Mouse (Mus musculus): Measurements from ENCODE around the gene Uck2.

Gene Uck2

DNA sequence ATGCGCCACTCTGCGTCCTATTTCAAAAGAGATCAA is at the start of gene Uck2:
Gene Uck2, minus strand, starts transcription at position 1 of the 36 bp plus-strand sequence.
- DNase-seq (ENCODE audit: low read depth, low spot score) = no peak

DNA sequence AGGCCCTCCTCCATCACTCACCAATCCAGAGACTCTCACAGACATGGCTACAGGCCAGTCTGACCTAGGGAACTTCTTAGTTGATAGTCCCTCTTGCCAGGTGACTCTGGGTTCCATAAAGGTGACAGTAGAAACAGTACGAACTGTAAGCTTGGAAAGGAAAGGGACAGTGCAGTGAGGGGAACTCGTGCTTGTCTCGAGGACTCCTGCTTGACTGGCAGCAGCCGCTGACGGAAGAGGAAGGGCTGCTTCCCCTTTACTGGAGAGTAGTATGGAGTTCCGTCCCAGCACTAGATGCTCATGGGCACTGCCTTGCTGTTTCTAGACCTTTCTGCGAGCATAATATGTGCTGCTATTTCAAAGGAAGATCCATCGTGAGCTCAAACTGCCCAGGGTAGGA is 46.0 kb upstream of the Uck2 start:
- DNase-seq (ENCODE audit: low read depth, low spot score) = no peak

DNA sequence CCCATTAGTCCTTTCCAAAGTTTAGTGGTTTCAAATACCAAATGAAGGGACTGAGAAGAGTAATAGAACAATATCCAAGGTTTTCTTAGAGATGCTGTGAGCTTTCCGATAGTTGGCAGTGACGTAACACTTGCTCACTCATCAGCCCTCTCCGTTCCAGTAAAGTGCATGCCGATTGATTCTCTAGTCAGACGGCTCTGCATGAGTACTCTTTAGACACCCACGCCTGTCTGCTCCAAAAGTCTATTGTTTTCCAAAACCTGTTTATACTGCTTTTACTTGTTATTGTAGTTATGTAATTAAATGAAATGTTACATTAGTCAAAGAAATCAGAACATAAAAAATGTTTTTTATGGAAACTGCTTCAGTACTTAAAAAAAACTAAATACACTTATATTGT is 43.7 kb upstream of the Uck2 start:
- DNase-seq (ENCODE audit: low read depth, low spot score) = peak; percentile 28

DNA sequence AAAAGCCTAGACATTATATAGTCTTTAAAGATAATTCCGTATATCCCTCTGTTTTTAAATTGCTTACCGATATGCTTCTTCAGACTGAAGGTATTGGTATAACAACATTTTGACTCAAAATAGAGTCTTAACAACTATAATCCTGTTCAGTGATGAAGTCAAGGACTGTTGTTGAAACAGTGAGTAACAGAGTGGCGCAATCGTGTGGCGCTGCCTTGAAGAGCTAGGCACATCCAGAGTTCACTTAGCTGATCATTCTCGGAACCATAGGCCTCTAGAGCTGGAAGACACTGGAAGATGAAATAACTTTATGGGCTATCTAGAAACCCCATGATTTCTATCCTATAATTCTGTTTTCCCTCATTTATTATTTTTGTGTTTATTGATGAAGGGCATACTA is 36.6 kb upstream of the Uck2 start:
- no peak for DNase-seq (ENCODE audit: low read depth, low spot score)

DNA sequence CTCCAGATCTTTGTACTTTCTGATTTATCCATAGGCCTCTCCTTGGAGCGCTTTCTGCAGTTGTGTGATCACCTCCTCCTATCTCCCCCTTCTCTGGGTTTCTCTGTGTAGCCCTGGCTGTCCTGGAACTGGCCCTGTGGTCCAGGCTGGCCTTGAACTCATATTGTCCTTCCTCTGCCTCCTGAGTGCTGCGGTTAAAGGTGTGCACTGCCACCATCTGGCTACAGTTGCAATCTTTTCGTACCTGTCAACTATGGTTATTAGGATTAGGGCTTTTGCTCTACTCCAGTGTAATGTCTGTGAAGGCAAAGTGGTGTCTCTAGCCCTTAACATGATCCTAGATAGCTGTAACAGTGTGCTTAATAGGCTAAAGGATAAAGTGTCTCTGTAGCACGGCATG is 28.1 kb upstream of the Uck2 start:
- DNase-seq (ENCODE audit: low read depth, low spot score) = no peak

DNA sequence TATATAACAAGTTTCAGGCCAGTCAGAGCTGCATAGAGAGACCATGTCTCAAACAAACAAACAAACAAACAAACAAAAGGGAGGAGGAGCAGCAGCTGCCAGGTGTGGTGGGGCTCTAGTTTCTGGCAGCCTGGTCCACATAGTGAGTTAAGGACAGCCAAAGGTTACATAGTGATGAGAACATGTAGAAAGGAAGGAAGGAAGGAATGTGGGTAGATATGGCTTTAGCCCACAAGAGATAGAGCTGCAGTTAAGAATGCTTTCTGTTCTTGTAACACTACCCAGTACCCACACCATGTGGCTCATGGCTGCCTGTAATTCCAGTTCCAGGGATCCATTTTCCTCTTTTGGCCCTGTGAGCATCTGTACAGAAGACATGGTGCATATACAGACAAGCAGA is 27.2 kb upstream of the Uck2 start:
- DNase-seq (ENCODE audit: low read depth, low spot score) = no peak

DNA sequence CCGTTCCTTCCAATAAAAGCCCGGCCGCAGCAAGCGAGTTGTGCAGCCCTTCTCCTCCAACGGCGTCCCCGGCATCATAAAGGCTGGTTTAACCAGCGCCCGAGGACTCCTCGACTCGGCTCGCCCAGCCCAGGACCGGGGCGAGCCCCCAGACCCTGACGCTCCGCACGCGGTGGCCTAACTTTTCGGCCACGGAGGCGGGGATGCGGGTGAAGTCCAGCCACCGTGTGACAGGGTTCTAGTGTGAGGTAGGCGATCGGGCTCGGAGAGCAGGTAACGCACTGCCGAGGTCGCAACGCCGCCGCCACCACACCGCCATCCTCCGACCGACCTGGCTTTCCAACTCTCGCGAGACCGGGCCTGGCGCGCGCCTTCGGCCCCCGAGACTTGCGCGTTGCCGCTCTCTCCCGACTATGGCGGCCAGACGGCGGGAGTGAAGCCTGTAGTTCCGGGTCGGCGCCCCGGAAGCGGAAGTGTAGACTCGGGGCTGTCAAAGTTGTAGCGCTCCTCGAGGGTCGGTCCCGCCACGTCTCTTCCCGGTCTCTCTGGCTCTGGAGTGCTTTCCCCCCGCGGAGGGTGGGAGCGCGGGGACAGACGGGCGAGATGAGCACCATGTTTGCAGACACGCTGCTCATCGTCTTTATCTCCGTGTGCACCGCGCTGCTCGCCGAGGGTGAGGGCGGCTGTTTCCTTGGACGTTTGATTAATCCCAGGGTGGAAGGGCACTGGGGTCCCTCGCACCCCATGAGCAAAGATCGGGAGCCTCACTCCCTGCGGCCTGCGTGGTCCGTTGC is 23.3 kb upstream of the Uck2 start, which contains the start of gene Tmco1:
Gene Tmco1, plus strand, starts transcription at position 118 of the 794 bp plus-strand sequence.
- peak; percentile 97 for DNase-seq (ENCODE audit: low read depth, low spot score)

DNA sequence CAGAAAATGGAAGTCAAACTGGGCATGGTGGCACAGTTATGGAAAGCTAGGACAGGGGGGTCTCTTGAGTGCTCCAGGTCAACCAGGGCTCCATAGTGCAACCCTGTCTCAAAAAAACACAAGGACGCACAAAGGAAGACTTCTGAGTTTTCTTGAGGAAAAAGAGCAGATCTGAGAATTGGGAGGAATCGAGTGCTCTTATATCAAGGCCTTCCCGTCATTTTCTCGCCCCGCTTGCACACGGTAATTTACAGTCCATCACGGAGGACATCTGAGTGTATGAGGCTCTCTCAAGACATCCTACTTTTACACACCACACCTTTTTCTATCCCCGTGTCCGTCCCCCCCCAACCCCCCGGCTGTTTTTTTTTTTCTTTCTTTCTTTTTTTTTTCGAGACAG is 22.6 kb upstream of the Uck2 start:
- DNase-seq (ENCODE audit: low read depth, low spot score) = peak; percentile 17

DNA sequence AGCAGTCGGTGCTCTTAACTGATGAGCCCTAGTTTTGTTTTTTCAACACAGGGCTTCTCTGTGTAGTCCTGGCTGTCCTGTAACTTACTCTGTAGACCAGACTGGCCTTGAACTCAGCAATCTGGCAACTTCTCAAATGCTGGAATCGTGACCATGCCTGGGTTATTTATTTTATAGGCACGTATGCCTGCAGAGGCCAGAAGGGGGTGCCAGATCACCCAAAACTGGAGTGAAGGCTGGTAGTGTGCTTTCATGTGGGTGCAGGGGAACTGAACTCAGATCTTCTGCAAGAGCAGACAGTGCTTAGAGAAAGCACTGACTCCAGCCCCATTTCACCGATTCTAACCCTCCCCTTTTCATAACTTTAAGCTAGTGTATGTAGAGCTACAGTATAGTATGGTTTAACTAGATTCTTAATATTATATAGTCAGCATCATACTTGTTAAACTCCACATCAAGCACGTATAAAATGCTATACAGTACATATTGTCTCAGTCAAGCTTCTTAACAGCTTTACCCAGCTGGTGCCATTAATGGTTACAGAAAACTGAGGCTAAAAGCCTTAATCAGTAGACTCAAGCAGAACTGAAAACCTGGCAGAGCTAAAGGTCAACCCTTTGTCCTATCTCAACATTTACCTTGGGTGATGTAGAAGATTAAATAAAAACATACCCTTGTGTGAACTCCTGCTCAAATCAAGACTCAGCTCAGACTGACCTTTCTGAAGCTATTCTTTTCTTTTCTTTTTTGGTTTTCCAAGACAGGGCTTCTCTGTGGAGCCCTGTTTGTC is 21.5 kb upstream of the Uck2 start:
- DNase-seq (ENCODE audit: low read depth, low spot score) = peak; percentile 63

DNA sequence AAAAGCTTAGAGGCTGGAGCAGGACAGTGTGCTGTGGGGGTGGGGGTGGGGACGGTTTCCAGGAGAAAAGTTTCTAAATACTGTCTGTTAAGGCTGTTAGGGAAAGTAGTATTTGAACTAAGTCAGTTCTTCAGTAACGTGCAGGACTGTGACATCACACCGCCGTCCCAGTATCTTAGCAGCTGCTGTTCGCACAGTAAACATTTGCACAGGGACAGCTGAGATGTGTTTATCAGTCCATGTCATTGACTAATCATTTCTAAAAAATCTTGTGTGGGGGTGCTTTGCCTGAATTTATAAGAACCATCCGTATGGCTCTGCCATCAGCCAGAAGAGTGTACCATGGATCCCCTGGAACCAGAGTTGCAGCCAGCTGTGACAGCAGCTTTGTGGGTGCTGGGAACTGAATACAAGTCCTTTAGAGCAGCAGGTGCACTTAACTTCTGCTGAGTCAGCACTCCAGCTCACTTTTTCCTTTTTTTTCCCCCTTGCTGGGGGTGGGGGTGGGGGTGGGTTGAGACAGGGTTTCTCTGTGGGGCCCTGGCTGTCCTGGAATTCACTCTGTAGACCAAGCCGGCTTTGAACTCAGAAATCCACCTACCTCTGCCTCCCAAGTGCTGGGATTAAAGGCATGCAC is 20.5 kb upstream of the Uck2 start:
- no peak for DNase-seq (ENCODE audit: low read depth, low spot score)

DNA sequence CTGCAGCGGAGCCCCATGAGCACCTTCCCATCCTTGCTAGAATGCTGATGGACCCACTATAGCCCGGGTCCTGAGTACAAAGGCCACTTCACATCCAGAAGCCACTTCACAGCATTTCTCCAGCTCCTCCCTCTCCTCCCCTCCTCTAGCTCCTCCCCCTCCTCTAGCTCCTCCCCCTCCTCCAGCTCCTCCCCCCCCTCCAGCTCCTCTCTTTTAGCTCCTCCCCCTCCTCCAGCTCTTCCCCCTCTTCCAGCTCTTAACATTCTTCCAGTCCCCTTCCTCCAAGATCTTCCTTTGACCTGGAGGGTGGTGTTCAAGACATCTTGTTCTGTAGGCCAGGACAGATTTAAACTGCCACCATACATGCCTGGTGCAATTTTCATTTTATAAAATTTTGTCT is 15.0 kb upstream of the Uck2 start:
- DNase-seq (ENCODE audit: low read depth, low spot score) = no peak

DNA sequence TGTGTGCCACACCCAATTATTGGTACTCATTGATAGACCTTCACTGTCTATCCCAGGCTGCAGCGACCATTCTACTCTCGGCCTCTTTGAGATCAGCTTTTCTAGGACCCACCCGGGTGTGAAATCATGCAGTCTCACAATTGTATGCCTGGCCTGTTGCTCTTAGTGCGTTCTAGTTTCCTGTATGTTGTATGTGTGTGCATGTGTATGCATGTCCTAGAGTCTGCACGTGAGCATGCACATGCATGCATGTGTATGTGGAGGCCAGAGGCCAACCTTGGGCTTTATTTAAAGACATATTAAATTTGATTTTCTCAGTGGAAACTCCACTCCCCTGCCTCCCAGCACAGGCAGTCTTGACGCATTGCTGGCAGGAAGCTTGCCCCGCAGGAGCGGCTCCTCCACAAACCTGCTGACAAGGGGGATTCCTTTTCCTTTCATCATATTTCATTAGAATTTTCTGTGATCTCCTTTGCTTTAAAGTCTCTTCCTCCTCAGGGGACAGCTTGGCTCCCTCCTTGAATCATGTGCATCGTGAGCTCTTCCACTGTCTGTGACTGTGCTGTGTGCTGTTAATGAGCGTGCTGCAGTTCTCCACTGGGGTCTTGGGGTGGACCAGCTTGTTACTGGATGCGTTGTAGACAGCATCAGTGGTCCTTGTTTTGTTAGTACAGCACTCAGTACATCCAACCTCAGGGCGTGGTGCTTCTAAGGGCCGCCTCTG is 10.7 kb upstream of the Uck2 start:
- no peak for DNase-seq (ENCODE audit: low read depth, low spot score)

DNA sequence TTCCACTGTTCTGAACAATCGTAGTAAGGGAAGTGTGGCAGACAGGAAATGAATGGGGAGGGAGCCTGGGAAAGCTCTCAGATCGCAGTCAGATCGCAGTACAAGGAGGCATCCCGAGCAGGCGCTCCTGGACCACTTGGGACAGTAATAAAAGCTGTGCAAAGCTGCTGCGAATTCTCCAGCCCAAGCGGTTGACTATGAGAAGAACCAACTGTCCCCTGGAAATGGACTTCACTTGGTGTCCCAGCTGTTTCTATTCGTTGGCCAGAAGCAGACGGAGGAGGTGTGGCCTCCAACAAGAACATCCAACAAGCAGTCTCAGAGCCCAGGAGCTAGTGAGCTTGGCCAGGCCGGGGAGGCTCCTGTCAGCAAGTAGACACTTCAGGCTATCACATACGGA is 7.3 kb upstream of the Uck2 start:
- no peak for DNase-seq (ENCODE audit: low read depth, low spot score)

DNA sequence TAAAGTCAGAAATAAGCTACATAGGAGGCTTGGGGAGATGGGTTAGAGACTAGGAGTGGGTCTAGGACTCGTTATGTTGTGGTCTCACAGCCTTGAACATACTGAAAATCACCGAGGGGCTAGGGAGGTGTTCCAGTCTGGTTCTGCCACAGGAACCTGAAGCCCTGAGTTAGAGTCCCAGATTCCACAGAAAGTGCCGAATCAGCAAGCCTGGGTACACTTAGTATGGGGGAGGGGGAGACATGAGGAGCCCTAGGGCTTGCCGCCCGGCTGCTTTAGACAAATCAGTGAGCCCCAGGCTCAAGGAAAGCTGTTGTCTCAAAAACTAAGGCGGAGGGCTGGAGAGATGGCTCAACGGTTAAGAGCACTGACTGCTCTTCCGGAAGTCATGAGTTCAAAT is 6.5 kb upstream of the Uck2 start:
- DNase-seq (ENCODE audit: low read depth, low spot score) = no peak

DNA sequence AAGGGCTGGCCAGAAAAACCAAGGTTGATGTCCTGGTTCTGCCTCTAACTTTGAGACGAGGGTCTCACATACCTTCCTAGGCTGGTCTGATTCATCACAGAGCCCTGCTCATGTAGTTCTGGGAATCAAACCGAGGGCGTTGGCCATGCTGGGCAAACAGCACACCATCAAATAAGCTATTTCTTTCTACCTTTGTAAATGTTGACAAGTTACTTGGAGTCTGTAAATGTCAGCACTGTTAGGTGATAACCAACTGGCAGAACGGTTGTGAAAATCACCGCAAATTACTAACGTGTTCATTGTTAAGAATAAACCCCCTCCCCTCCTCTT is 5.1 kb upstream of the Uck2 start:
- no peak for DNase-seq (ENCODE audit: low read depth, low spot score)

DNA sequence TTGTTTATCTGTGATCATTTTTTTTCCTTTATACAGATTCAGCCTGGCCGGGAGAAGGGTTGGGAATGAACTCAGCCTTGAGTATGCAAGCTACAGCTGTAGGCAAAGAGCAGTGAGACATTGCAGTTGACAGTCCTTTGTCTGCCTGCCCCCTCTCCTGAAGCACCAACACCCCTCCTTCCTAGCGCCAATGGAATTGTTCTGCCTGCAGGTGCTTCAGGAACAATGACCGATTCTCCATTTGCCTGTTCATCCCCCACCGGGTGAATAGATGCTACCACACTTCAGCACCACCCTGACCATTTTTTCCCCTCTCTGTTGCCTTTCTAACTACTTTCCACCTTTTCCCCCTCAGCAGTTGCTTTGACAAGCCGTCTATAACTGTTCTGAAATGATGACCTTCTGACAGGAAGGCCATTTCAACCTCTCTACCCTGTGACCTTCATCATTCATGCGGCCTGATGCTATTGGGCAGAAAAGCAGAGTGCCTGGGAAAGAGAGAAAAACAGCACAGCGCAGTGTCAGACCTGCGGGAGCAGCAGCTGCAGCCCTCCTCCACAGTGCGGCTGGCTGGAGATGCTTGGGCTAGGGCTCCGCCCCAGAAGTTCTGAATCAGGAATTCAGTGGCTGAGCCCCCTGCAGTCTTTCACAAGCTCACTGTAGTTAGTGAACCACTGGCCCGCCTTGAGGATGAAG is 4.6 kb upstream of the Uck2 start:
- DNase-seq (ENCODE audit: low read depth, low spot score) = peak; percentile 43

DNA sequence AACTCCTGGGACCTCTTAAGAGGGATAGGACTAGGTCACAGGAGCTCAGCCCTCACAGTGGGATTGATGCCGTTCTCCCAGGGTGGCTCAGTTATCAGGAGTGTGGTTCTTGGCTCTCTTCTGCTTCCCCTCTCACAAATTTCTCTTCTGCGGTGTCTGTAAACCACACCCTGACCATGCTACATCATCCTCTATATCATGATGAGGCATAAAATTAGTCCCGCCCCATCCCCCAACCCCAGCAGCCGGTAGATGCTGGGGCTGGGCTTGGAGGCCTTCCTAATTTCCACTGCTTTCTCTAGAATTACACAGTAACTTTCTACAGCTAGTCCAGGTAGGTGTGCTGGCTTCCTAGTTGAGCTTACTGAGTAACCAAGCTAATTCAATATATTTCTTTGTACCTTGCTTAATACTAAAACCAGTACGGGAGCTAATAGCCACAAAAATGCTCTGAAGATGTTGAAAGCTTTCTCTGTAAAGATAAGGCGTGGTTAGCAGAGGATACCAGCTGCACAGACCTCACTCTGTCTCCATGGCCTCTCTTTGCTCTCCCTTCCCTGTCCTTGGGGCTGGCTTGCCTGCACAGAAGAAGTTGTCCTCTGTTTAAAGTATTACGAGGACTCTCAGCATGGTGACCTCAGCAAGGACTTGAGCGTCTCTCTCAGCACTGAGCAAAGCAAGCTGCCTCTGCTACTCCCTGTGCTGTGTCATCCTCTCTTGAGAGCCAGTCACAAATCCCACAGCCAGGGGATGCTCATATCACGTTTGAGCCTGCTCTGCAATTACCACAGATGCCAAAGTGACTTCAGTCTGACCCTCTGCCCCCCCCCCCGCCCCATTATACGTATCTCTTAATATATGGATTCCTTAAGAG is 3.8 kb upstream of the Uck2 start:
- DNase-seq (ENCODE audit: low read depth, low spot score) = peak; percentile 58

DNA sequence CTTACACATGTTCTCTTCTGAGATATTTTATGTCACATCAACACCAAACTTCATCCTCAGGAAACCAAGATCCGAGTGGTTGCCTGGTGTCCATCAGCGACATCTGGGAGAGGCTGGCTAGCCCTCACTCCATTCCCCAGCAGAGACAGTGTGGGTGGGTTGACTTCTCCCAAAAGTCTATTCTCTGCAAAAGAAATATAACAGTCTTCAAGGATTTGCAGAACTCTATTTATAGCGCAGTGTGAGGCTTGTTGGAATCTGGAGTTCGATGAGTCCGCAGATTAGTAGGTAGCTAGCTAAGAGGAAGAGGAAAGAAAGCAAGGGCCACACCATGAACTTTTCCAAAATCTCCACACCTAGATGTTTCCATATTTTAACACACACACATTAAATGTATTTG is 2.0 kb upstream of the Uck2 start:
- peak; percentile 60 for DNase-seq (ENCODE audit: low read depth, low spot score)

DNA sequence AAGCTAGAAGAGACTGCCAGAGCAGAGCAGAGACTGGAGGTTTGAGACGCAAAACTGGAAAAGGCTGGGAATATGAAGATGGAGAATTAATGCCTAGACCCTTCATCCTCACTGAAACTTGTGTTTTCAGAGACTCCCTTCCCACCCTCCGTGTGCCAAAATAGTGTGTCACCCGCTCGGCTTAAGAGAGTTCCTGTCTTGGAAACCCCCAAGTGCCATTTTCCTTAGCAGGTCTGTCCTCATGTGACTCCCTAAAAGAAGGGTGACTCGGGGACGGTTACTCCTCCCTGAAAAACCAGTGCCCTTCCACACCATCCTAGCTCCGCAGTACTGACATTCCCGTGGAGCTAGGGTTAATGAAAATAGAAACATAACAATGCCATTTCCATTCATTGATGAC is 236 bp upstream of the Uck2 start:
- DNase-seq (ENCODE audit: low read depth, low spot score) = peak; percentile 41

DNA sequence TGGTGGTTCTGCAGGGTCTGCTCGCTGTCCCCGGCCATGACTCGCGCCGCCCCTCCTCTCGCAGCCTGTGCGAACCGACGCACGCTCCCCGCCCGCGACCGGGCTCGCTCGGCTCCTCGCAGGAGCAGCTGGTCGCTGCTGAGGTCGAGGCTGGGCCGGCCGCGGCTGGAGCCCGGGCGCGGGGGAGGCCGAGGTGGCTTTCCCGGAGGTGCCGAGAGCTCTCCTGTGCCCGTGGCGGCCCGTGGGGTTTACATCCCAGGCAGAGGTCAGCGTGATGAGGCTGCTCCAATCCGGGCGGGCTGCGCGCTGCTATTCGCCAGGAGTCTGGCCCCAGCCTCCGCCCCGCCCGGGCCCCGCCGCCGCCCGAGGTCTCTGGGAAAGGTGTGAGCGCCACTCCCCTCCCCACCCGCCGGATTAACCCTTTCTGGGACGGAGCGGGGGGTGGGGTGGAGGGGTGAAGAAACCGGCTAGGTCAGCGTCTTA is 242 bp downstream of the Uck2 start:
- DNase-seq (ENCODE audit: low read depth, low spot score) = peak; percentile 95

DNA sequence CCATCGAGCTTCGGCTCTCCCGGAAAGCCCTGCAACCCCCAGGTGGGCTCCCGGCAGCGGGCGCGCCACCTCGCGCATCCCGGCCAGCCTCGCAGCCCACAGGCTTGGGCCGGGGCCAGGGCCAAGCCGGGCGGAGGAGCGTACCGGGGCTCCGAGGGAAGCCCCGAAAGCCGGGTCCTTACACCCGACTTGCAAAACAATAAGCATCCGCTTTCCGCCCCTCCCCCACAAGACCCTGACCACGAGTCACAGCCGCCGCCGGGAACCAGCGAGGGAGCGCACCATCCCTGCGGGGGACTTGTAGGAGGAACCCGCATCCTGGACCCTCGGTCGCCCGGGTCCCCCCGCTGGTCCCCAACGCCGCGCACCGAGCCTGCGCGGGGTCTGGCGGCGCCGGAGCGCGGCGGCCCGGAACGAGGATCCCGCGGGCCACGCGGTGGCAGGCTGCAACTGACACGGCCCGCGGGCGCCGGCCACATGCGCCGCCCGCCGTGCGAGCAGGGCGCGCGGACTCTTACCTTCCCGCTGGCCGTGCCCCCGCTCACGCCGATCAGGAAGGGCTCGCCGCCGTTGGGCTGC is 773 bp downstream of the Uck2 start:
- DNase-seq (ENCODE audit: low read depth, low spot score) = peak; percentile 54
